Mouse (Mus musculus): ENCODE measurements at regions not wholly inside any gene's neighbourhood (a gene's known extent, or its start where the extent isn't known, plus 50 kb on each side); places are given as distances from the start of the nearest gene placed in this dataset.

- TF ChIP-seq POLR2A (IDR thresholded peaks at IDR 0.05; ENCODE audit: low read depth, low read length) (no peak), CTCF (conservative IDR thresholded peaks at IDR 0.05; ENCODE audit: insufficient read depth, insufficient read length, low read depth, low read length) (no peak)
Observed at GRCm38 (mm10) chr1:73513822-73514221, 498.1 kb upstream of the Tnp1 start.
